Mouse (Mus musculus) heart, embryonic 14.5 days (tissue): ENCODE results near the gene Eif2b4. TPM values are rescaled to one million over a fixed set of nuclear protein-coding genes. Genes with fewer than 3 reads are reported as not detected.

Experiments
- ATAC-seq: fragments of 200-750 bp; cut with Nextera tagmentation; 2 replicates; pipeline ENCODE4 v1.8.0; 2017; ENCODE audit warnings: low read depth, moderate TSS enrichment; ENCODE audit not compliant: insufficient number of reproducible peaks, insufficient read depth, low FRiP score
- H3K27ac ChIP-seq, 2 experiments: fragments of 200-500 bp in 1 of 2; fragments of 300-500 bp in 1 of 2; sonication (generic) in 1 of 2; replicated peaks in 1 of 2; 2 replicates each; pipeline ENCODE4 v1.5.1; 2012 to 2014; ENCODE audit warnings: low read depth in 2 of 2, low read length in 2 of 2, control low read depth in 1 of 2, mild to moderate bottlenecking in 1 of 2, mixed read lengths in 1 of 2; ENCODE audit not compliant: control insufficient read depth in 1 of 2, insufficient read depth in 1 of 2
- H3K27me3 ChIP-seq: fragments of 300-500 bp; sonication (generic); 2 replicates; pipeline ENCODE4 v1.6.1; 2014; ENCODE audit warnings: mild to moderate bottlenecking, low read length, control low read depth; ENCODE audit not compliant: control insufficient read depth, insufficient read depth
- H3K36me3 ChIP-seq: fragments of 300-500 bp; sonication (generic); 2 replicates; pipeline ENCODE4 v1.6.1; 2014; ENCODE audit warnings: mild to moderate bottlenecking, control low read depth, low read length, mixed read lengths; ENCODE audit not compliant: control insufficient read depth, insufficient read depth
- H3K4me1 ChIP-seq, 2 experiments: fragments of 200-500 bp in 1 of 2; fragments of 300-500 bp in 1 of 2; sonication (generic) in 1 of 2; 2 replicates each; pipeline ENCODE4 v1.6.1; 2012 to 2014; ENCODE audit warnings: low read length in 2 of 2, control low read depth in 1 of 2, mixed read lengths in 1 of 2; ENCODE audit not compliant: control insufficient read depth in 2 of 2, insufficient read depth in 2 of 2
- H3K4me2 ChIP-seq: fragments of 300-500 bp; sonication (generic); 2 replicates; pipeline ENCODE4 v1.6.1; 2014; ENCODE audit warnings: mild to moderate bottlenecking, low read length
- H3K4me3 ChIP-seq, 2 experiments: fragments of 200-500 bp in 1 of 2; fragments of 300-500 bp in 1 of 2; sonication (generic) in 1 of 2; 2 replicates each; pipeline ENCODE4 v1.5.1; 2012 to 2014; ENCODE audit warnings: low read length in 2 of 2, mild to moderate bottlenecking in 2 of 2, control low read depth in 1 of 2, low read depth in 1 of 2, moderate library complexity in 1 of 2; ENCODE audit not compliant: control insufficient read depth in 1 of 2, insufficient read depth in 1 of 2
- H3K9ac ChIP-seq: fragments of 300-500 bp; sonication (generic); 2 replicates; pipeline ENCODE4 v1.6.1; 2014; ENCODE audit warnings: mild to moderate bottlenecking, low read length
- H3K9me3 ChIP-seq: fragments of 300-500 bp; sonication (generic); 2 replicates; pipeline ENCODE4 v1.6.1; 2016; ENCODE audit warnings: low read length, control low read depth; ENCODE audit not compliant: control insufficient read depth
- WGBS: fragments of 180-500 bp; shearing (Covaris S2); extraction: QIAGEN DNeasy Blood & Tissue Kit; methylation state at CpG from one replicate; pipeline ENCODE4 v1.1.7; 2014; 5-methylcytosine and 5-hydroxymethylcytosine counted together
- polyA plus RNA-seq: library from polyadenylated mRNA; unstranded; fragments of >200 nt; fragmentation: Nextera tagmentation; extraction: Ambion mirVana; gene quantifications from 2 replicates; pipeline ENCODE4 v1.2.1, GENCODE M21; 2014

Gene Eif2b4
- polyA plus RNA-seq, 1 experiment from 2014 or later: 50.7 TPM

GRCm38 (mm10) chr5:31198616-31199320 is 5.5 kb upstream of the Eif2b4 start:
- H3K4me1 ChIP-seq: peaks cover 5 to 22% of the 10 kb centered on the region in 2 experiments; a peak in 3 of 4 replicates
- H3K9me3 ChIP-seq: peaks cover 6% of the 10 kb centered on the region
- H3K9ac ChIP-seq: 0 out of 2 replicates have a peak overlapping the region, but pooled peaks have one; percentile 3
- H3K27ac ChIP-seq: no peak overlapping the region
- WGBS: 79% methylated on average over 5 of the region's 5 CpGs
- ATAC-seq: no peak
- peaks cover 82% of the 10 kb centered on the region for H3K36me3 ChIP-seq
- H3K4me3 ChIP-seq: no peak overlapping the region
- H3K4me2 ChIP-seq: no peak overlapping the region
- H3K27me3 ChIP-seq: no peaks in the 10 kb centered on the region

GRCm38 (mm10) chr5:31198170-31198569 is 4.9 kb upstream of the Eif2b4 start:
- Histone ChIP-seq H3K27me3 (no peaks in the 10 kb centered on the region), H3K9ac (no peak overlapping the region), H3K9me3 (peaks cover 6% of the 10 kb centered on the region), H3K36me3 (peaks cover 76% of the 10 kb centered on the region), H3K4me2 (no peak overlapping the region), H3K4me3 (no peak overlapping the region), H3K4me1 (peaks cover 5 to 23% of the 10 kb centered on the region in 2 experiments; a peak in 3 of 4 replicates), H3K27ac (no peak overlapping the region)
- WGBS: 77% methylated on average over 9 of the region's 9 CpGs
- ATAC-seq: no peak

GRCm38 (mm10) chr5:31197072-31197471 is 3.8 kb upstream of the Eif2b4 start:
- H3K4me2 ChIP-seq: no peak overlapping the region
- H3K9me3 ChIP-seq: peaks cover 6% of the 10 kb centered on the region
- H3K27me3 ChIP-seq: no peaks in the 10 kb centered on the region
- H3K36me3 ChIP-seq: peaks cover 70% of the 10 kb centered on the region
- no peak overlapping the region for H3K4me3 ChIP-seq
- 89% methylated on average over 12 of the region's 12 CpGs for WGBS
- no peak for ATAC-seq
- H3K9ac ChIP-seq: no peak overlapping the region
- no peak overlapping the region for H3K27ac ChIP-seq
- H3K4me1 ChIP-seq: peaks cover under 1 to 20% of the 10 kb centered on the region in 2 experiments; a peak in 3 of 4 replicates

GRCm38 (mm10) chr5:31196207-31196606 is 3.0 kb upstream of the Eif2b4 start:
- Histone ChIP-seq H3K4me1 (peaks cover 4 to 28% of the 10 kb centered on the region in 2 experiments; a peak in 3 of 4 replicates), H3K9ac (no peak overlapping the region), H3K36me3 (peaks cover 74% of the 10 kb centered on the region), H3K9me3 (peaks cover 6% of the 10 kb centered on the region), H3K4me3 (no peak overlapping the region), H3K27ac (no peak overlapping the region), H3K4me2 (no peak overlapping the region), H3K27me3 (no peaks in the 10 kb centered on the region)
- ATAC-seq: no peak
- WGBS: 93% methylated on average over 10 of the region's 10 CpGs

GRCm38 (mm10) chr5:31195671-31196070 is 2.4 kb upstream of the Eif2b4 start:
- Histone ChIP-seq H3K4me1 (peaks cover 4 to 22% of the 10 kb centered on the region in 2 experiments; a peak in 3 of 4 replicates), H3K4me3 (no peak overlapping the region), H3K4me2 (no peak overlapping the region), H3K27ac (no peak overlapping the region), H3K27me3 (no peaks in the 10 kb centered on the region), H3K36me3 (peaks cover 77% of the 10 kb centered on the region), H3K9me3 (peaks cover 6% of the 10 kb centered on the region), H3K9ac (no peak overlapping the region)
- 92% methylated on average over 4 of the region's 4 CpGs for WGBS
- ATAC-seq: no peak

GRCm38 (mm10) chr5:31194486-31195485 is 1.6 kb upstream of the Eif2b4 start:
- Histone ChIP-seq H3K4me3 (peak overlapping the region in 1 of 2 experiments; percentile 71; a peak in 1 of 4 replicates), H3K27ac (no peak overlapping the region), H3K4me2 (peak overlapping the region; percentile 90), H3K36me3 (peaks cover 77% of the 10 kb centered on the region), H3K9me3 (no peaks in the 10 kb centered on the region), H3K9ac (peak overlapping the region; percentile 93), H3K4me1 (peaks cover 4 to 19% of the 10 kb centered on the region in 2 experiments; a peak in 3 of 4 replicates), H3K27me3 (no peaks in the 10 kb centered on the region)
- WGBS: 88% methylated on average over 16 of the region's 16 CpGs
- no peak for ATAC-seq

GRCm38 (mm10) chr5:31193631-31194281 is 526 bp upstream of the Eif2b4 start:
- Histone ChIP-seq H3K27ac (peak overlapping the region; percentile 82 to 91), H3K36me3 (peaks cover 75% of the 10 kb centered on the region), H3K27me3 (no peaks in the 10 kb centered on the region), H3K9me3 (no peaks in the 10 kb centered on the region), H3K4me3 (peak overlapping the region; percentile 71 to 98), H3K9ac (peak overlapping the region; percentile 93), H3K4me1 (peaks cover 4 to 19% of the 10 kb centered on the region in 2 experiments; a peak in 3 of 4 replicates), H3K4me2 (peak overlapping the region; percentile 90)
- ATAC-seq: no peak
- 9% methylated on average over 25 of the region's 25 CpGs for WGBS
